9 mouse cellular contexts compared by ENCODE assay signal in the genomic region with DNA sequence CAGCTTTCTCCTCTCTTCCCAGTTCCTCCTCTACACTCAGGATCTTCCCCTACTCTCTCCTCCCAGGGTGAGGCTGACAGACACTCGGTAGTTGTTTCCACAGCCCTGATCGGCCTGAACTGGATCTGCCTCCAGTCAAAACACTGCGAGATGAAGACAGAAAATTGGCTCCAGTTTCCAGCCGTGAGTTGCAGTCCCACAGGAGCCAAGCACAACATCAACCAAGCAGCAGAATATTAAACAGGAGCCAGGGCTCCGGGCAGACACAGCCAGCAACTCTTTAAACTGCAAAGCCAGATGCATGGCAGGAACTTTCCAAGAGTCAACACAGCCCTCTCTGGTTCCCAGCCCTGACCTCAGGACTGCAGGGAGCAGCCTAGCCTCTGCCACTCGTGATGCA. TPM values are rescaled to one million over a fixed set of nuclear protein-coding genes. Genes with fewer than 3 reads are reported as not detected.
DNase-seq lines count a peak whose midpoint lies in the region; ATAC-seq lines count a peak whose summit lies in the region.
"Had no signal": no experiment of that assay in that cellular context is flagged by ENCODE, and none has a peak within 500 bp of the region (broad histone marks: within the 10 kb centered on the region; RNA-seq: fewer than 3 reads in every experiment).

No protein-coding gene starts in this region.

- H3K4me3 ChIP-seq in forebrain, embryonic 13.5 days: peak overlapping the region; percentile 15; the same call in 1 of the 2 replicates
- peak overlapping the region; percentile 83 for H3K4me3 ChIP-seq in neural tube, embryonic 13.5 days
- H3K4me3 ChIP-seq: liver, embryonic 13.5 days had no signal

- H3K9ac ChIP-seq in forebrain, embryonic 13.5 days: peak overlapping the region; percentile 53; the same call in 1 of the 2 replicates
- H3K9ac ChIP-seq in neural tube, embryonic 13.5 days: peak overlapping the region; percentile 94
- H3K9ac ChIP-seq: liver, embryonic 13.5 days had no signal

- peaks cover 13% of the 10 kb centered on the region; the same call in 1 of the 2 replicates for H3K27me3 ChIP-seq in forebrain, embryonic 13.5 days
- peaks cover 9% of the 10 kb centered on the region for H3K27me3 ChIP-seq in neural tube, embryonic 13.5 days

- intact Hi-C loops in heart, postnatal 10 days (cut with DNase I): no loop called here

- H3K27ac ChIP-seq in forebrain, embryonic 13.5 days: peak overlapping the region; percentile 77
- peak overlapping the region; percentile 64 for H3K27ac ChIP-seq in neural tube, embryonic 13.5 days (replicated peaks)
- H3K27ac ChIP-seq: liver, embryonic 13.5 days had no signal

- H3K4me2 ChIP-seq in forebrain, embryonic 13.5 days: peak overlapping the region; percentile 90
- H3K4me2 ChIP-seq in neural tube, embryonic 13.5 days: peak overlapping the region; percentile 77
- H3K4me2 ChIP-seq: liver, embryonic 13.5 days had no signal

- H3K4me1 ChIP-seq in forebrain, embryonic 13.5 days: peaks cover 54% of the 10 kb centered on the region
- H3K4me1 ChIP-seq in neural tube, embryonic 13.5 days (replicated peaks): peaks cover 57% of the 10 kb centered on the region
- H3K4me1 ChIP-seq: liver, embryonic 13.5 days had no signal

- WGBS in forebrain, embryonic 13.5 days: 8% methylated on average over 6 of the region's 6 CpGs
- 7% methylated on average over 6 of the region's 6 CpGs for WGBS in neural tube, embryonic 13.5 days

- H3K36me3 ChIP-seq in forebrain, embryonic 13.5 days (ENCODE audit: poor library complexity, severe bottlenecking): peaks cover 34% of the 10 kb centered on the region
- peaks cover 35% of the 10 kb centered on the region for H3K36me3 ChIP-seq in neural tube, embryonic 13.5 days
- H3K36me3 ChIP-seq: liver, embryonic 13.5 days had no signal

- ATAC-seq in forebrain, embryonic 13.5 days: peak; percentile 61
- no peak for ATAC-seq in neural tube, embryonic 13.5 days (ENCODE audit: low read depth)

- DNase-seq in adrenal gland, postnatal 14 days: peak; percentile 51
- no peak for DNase-seq in adrenal gland, adult 8-10 months
- DNase-seq in heart, postnatal 10 days: peak; percentile 84 to 88
- peak; percentile 44 to 53 for DNase-seq in kidney, postnatal 25 days
- no peak for DNase-seq in layer of hippocampus, adult 9-11 months
- no peak for DNase-seq in testis, postnatal 14 days (ENCODE audit: low spot score)
- DNase-seq: liver, embryonic 13.5 days had no signal

- H3K9me3 ChIP-seq in forebrain, embryonic 13.5 days (replicated peaks): no peaks in the 10 kb centered on the region
- no peaks in the 10 kb centered on the region for H3K9me3 ChIP-seq in neural tube, embryonic 13.5 days
- H3K9me3 ChIP-seq: liver, embryonic 13.5 days had no signal

RNA-seq across cellular contexts. Expression of gene Sertad4, which starts 3.9 kb away (rescaled TPM):
- 5.9 and 6.6 TPM in 2 replicates for total RNA-seq in adrenal gland, postnatal 14 days (2021)
- 1 to 10 TPM; 5.3 to 9.9 (median 6.5) TPM for total RNA-seq in adrenal gland, adult 8-10 months (2022)
- 20.4 and 20.5 TPM in 2 replicates for polyA plus RNA-seq in forebrain, embryonic 13.5 days (2015; fragmentation: Nextera tagmentation; extraction: Ambion mirVana)
- 10 to 100 TPM; 11.5 to 13.2 TPM for total RNA-seq in heart, postnatal 10 days (2021)
- polyA plus RNA-seq in neural tube, embryonic 13.5 days (2015; fragmentation: Nextera tagmentation; extraction: Ambion mirVana): 27.8 and 30.3 TPM in 2 replicates

Comparison
In these comparisons a context has a peak if more than half of its experiments do, and no peak if none do; other contexts are left out.
1. DNase-seq: peak in adrenal gland, postnatal 14 days (single experiment), heart, postnatal 10 days (2 of 2) and kidney, postnatal 25 days (2 of 2); none in adrenal gland, adult 8-10 months (single experiment), layer of hippocampus, adult 9-11 months (single experiment) and testis, postnatal 14 days (single experiment).